Mouse (Mus musculus) urinary bladder, postnatal 14 days (tissue): ENCODE results near the gene Xndc1.
A peak's percentile ranks its signal among the peaks of the same experiment; 100 is the strongest.
"Not testable (repeated sequence)": the region's sequence is repeated elsewhere in the genome, so short reads cannot be mapped to it uniquely, and the experiment has no call there.

ENCODE experiments used
- DNase-seq: peaks from one replicate; pipeline ENCODE4 v3.0.0; 2021; ENCODE audit warnings: low spot score

Gene Xndc1

DNA sequence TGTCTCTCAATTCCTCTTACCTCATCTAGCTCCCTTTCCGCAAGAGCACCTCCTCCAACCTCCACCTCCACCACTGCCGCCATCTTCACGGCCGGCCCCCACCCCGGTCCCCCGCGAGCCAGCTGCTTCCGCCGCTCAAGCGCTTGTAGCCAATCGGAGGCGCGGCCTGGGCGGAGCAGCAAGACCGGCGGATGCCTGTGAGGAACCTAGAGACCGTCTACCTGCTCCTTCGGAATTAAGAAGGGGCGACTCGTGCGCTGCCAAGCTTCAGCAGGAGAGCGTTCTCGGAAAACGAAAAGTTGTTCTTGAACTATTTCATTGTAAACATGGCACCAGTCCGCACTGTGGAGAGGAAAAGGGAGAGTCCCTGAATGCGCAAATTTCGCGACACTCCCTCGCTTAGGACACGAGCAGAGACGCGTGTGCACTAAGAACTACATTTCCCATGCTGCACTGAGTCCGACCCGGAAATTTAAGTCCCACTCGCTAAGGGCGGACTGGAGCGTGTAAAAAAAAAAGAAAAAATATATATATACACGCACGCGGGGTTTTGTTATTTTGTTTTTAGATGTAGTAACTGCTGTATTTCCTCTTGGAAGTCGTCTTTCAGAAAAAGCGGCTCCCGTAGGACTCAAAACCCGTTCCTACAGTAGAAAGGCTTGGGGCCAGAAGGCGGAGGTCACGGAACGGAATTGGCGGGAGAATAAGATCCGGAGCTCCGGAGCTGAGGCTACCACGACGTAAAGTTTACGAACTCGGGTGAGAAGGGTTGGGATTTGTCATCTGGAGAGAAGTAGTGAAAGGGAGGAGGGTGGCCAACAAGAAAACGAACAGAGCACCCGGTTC is at the start of gene Xndc1, which contains the start of the genes Rnf121 and Xntrpc:
TSS of gene Xndc1 (plus strand) at position 466 of the 846 bp plus-strand sequence.
TSS of gene Rnf121 (minus strand) at position 424 of the 846 bp plus-strand sequence.
TSS of gene Xntrpc (plus strand) at position 668 of the 846 bp plus-strand sequence.
- peak; percentile 93 for DNase-seq

DNA sequence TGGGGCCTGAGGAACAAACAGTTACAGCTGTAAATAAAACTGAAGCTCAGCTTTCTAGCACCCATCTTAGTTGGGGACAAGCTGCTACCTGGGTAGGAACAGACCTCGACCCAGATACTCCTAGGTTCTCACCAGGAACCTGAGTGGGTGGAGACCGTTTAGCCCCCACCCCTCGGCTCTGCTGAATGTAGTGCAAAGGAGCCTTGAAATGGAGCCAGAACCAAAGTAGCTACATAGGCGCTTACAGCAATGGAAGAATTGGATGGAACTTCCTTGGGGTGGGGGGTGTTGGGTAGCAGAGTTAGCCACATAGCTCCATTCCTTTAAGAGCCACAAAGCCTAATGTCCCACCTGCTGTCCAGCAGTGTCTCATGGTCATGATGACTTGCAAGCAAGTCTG is 48.4 kb upstream of the Xndc1 start:
- no peak for DNase-seq

DNA sequence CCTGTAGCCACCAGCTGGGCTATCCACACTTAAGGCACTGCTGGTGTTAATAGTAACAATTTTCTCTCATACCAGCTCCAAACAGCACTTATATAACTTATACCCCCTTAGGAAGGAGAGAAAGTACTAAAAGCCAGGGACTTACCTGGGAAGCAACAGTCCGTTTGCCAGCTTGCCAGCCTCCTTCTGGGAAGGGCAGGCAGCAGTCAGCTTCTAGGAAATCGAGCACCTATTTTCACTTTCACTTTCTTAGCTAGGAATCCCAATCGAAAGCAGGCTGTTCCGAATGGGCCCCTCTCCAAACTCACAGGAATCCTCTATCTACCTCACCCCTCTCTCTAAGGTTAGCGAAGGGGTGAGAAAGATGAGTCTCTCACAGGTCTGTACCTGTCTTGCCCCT is 47.9 kb upstream of the Xndc1 start:
- no peak for DNase-seq

DNA sequence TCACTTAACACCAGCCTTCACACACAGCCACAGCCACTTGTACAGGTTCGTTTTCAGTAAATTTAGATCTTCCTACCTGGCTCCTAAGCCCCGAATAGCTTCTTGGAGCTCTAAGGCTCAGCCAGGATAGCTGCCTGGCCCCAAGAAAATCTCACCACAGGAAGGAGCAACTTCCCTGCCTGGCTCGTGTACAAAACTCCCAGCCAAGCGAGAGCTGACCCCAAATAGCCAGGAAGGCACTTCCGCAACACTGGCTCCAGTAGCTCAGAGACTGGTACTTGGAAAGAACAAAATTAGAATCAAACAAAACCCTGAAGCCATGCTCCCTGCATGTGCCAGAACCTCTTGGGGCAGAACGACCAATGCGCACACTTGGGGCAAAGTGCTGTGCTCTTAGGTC is 47.3 kb upstream of the Xndc1 start:
- DNase-seq, result no peak

DNA sequence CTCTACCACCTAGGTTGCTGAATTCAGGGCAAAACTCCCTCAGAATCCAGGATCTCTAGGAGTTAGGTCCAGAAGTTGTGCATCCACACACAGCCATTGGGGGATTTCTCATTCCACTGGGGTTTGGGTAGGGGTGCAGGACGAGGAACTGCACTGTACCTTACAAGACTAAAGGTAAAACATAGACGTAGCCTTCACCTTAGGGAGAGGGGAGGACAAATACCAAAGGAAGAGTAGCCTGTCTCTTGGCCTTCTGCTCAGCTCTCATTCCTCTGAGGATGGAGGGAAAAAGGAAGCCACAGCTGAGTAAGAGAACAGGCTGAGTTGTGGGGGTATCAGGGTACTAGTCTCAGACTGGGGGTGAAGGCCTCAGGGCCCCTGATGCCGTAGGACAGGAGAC is 46.7 kb upstream of the Xndc1 start, which contains the start of gene Il18bp:
TSS of gene Il18bp (minus strand) at position 101 of the 400 bp plus-strand sequence.
- DNase-seq, result no peak

DNA sequence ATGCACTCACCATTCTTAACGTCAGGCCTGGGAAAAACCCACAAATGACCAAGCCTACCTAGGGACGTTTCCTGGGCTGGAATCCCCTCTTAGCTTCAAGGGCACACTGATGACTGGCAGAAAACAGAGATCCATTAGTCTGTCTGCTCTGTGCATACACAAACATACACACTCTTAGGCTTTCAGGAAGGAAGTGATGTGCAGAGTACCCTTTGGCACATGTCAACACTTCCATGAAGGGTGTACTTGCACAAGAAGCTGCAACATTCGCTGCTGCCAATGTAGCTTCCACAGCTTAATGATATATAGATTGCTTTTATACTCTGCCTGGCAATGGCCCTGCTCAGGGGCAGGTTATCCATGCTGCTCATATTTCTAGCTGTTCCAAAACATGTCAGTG is 45.9 kb upstream of the Xndc1 start:
- no peak for DNase-seq

DNA sequence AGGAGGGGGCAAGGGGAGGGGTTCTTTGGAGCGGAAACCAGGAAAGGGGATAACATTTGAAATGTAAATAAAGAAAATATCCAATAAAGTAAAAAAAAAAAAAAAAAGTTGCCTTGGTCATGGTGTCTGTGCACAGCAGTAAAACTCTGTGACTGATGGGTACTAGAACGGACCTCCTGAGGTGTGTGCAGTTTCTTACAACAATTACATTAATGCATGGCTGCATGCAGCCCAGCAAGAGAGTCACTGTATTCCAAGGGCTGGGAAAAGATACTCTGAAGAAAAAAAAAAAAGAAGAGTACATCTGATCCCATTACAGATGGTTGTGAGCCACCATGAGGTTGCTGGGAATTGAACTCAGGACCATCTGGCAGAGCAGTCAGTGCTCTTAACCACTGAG is 44.4 kb upstream of the Xndc1 start:
- DNase-seq, result not testable (repeated sequence)

DNA sequence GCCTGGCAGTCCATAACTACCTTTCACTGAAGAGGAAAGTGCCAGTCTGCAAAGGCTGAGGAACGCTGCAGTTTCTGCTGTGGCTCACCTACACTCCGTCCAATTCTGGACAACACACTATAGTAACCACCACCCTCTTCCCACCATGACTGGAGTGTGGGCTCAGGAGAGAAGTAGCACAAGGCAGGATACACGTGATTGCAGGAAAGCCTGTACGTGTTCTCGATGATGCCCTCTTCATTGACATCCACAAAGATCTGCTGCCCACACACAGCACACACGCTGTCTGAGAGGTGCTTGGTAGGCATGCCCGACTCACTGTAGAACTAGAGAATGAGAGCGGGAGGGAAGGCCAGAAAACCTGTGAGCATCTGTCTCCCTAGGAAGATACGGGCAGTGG is 41.5 kb upstream of the Xndc1 start:
- no peak for DNase-seq

DNA sequence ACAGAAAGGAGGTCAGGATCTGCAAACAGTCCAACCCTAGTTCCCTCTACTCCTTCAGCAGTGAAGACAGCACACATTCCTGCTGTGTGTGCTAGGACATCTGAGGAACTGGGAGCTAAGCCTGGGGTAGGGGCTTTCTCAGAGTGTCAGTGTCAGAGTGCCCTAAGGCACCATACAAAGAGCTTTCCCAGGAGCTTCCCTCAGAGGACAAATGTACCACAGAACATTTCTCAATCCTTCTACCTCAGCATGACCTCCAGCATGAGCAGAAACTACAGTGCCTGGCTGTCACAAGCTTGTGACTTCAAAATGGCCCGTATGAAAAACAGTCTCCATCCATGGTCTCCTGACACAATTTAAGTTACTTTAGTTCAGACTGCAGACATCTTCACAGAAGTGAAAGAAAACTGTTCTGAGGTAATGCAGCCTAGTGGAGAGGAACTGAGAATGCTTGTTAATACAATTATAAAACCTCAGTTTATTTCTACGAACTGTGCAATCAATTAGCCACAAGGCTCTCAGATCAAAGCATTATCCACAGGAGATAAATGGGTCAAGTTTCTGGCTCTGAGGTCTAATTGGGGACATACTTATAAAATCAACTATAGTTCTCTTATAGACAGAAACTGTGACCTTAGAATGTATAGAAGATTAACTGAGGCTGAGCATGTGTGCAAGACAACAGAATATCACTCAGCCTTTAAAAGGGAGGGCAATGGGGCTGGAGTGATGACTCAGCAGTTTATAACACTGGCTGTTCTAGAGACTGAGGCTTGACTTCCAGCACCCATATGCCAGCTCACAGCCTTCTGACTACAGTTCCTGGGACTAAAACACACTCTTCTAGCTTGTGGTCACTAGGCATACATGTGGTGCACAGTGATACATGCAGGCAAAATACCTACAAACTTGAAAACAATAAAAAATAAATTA is 39.9 kb upstream of the Xndc1 start:
- no peak for DNase-seq

DNA sequence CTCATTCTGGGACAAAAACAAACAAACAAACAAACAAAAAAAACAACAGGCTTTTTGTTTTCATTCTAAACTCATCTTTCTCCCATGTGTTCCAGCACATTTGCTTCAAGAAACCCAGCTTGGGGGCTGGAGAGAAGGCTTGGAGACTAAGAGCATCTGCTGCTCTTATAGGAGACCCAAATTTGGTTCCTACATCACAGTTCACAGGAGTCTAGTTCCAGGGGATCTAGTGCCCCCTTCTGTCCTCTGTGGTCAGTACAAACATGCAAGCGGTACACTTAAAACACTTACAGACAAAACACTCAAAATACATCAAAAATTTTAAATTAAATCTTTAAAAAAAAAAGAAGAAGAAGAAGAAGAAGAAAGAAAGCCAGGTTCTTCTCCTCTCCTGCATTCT is 30.4 kb upstream of the Xndc1 start:
- DNase-seq, result no peak

DNA sequence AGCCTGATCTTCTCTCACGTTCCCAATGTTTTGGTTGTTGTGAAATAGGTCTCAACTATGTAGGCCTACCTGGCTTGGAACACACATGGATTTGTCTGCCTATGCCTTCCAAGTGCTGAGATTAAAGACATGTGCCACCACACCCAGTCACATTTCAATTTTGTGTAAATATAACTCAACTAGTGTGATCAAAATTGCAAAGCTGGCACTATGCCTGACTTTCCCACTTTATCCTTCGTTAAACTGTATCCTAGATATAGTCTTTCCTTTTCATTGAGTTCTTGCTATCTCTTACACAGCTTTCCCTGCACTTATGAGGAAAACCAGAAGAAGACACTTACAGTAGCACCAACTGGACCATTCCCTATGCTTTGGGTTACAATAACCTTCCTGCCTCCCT is 29.8 kb upstream of the Xndc1 start:
- DNase-seq, result no peak

DNA sequence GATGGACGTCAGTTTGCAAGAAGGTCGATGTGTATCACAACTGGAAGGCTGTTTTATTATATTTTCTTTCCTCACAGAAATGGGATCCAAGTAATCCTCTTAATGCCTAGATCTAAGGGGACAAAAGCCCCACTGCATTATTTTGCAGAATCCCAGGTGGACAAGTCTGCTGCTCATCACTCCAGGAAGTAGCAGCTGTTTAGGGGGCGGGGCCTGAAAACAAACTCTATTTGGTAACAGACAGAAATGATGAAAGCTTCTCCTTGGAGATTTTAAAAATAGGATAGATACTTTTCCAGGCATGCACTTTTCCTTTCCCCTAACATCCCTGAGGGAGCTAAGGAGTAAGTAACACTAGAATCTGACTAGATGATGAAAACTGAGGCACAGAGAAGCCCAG is 28.0 kb upstream of the Xndc1 start:
- DNase-seq, result no peak

DNA sequence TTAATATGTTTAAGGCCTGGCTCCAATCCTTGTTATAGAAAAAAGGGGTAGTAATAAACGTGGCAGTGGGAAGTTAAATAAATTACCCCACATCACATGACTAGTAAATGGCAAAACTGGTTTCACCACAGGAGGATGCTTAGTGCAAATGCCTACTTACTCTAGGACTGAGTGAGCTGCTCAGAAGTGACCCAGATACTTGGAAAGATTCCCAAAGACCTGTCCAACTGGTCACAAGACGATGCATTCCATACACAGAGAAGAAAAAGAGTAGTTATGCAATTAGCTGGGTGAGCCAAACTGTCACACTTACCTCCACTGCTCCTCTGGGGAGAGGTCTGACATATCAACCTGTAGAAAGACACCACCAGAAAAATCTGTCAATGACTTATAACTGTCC is 23.0 kb upstream of the Xndc1 start:
- DNase-seq, result peak; percentile 24

DNA sequence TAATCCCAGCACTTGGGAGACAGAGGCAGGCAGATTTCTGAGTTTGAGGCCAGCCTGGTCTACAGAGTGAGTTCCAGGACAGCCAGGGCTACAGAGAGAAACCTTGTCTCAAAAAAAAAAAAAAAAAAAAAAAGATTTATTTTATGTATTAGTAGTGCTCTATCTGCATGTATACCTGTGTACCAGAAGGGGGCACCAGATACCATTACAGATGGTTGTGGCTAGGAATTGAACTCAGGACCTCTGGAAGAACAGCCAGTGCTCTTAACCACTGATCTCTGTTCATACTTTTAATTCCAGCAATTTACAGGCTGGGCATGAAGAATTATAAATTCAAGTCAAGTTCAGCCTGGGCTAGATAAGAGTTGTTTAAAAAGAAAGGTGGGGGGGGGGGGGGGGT is 16.8 kb upstream of the Xndc1 start:
- DNase-seq, result not testable (repeated sequence)

DNA sequence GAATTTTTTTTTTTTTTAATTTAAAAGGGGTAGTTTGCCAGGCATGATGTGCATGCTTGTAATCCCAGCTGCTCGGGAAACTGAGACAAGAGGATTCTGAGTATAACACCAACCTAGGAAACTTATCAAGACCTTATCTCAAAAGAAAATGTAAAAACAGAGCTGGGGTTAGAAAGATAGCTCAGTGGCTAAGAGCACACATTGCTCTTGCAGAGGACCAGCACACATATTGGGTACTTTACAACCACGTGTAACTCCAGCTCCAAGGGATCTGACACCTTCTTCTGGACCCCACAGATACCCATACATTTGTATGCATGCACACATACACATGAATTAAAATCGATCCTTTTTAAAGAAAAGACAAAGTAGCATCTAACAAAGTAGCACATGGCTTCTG is 4.0 kb upstream of the Xndc1 start:
- no peak for DNase-seq

DNA sequence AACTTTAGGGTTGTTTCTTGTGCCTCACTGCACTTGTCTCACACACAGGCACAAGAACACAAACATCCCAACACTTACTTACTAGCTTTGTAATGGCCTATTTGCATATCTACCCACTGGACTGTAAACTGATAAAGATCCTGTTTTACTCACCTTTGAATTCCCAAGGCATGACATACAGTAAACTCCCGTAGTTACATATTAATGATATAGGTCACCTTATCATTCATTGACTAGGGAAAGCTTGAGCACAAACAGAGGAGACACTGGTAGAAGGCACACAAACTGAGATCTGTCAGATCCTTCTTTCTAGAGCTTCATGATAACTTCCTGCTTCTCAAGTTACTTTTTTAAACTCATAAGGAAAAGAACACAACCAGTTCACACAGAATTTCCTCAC is 3.1 kb upstream of the Xndc1 start:
- no peak for DNase-seq

DNA sequence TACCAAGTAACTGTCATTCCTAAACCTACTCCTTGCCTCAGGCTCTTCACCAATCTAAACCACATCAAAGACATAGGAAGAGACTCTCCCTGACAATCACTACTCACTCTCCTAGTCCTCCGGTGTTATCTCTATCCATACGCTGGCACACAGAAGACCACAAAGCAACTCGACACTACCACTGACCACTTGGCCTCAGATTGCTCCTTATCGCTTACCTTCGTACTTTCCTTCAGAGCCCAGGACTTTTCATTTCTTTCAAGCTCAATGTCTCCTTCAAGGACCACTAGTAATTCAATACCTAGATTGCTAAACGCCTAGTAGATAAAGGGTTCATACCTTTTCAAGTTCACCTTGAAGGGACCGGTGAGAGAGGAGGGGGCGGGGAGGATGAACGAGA is 1.4 kb upstream of the Xndc1 start:
- DNase-seq, result no peak

DNA sequence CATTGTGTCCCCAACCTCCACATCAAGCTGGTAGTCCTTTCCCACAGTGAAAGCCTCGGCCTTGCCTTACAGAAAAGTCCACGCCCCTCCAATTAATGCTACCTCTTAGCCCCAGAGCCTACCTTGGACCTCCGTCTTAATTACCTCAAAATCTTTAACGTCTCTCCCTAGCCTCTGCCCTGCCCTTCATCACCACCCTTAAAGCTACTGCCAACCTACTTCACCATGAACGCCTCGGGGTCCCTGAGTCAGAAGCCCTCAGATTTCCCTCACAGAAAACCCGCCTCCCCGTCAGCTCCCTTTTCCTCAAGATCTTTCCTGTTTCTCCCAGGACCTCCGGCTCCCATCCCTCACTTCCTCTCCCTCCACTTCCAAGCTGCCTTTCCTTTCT is 661 bp upstream of the Xndc1 start:
- no peak for DNase-seq

DNA sequence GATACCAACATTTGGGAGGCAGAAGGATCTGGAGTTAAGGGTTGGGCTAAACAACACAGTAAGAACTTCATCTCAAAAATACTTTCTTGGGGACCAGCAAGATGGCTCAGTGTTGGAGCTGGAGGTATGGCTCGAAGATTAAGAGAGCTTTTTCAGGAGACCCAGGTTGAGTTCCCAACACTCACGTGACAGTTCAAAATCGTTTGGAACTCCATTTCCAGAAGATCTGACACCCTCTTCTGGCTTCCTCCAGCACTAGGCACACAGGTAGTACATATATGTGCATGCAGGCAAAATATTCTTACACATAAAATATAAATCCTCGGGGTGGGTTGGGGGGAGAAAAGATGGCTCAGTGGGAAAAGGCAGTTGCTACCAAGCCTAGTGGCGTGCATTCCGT is 1.1 kb downstream of the Xndc1 start:
- no peak for DNase-seq

DNA sequence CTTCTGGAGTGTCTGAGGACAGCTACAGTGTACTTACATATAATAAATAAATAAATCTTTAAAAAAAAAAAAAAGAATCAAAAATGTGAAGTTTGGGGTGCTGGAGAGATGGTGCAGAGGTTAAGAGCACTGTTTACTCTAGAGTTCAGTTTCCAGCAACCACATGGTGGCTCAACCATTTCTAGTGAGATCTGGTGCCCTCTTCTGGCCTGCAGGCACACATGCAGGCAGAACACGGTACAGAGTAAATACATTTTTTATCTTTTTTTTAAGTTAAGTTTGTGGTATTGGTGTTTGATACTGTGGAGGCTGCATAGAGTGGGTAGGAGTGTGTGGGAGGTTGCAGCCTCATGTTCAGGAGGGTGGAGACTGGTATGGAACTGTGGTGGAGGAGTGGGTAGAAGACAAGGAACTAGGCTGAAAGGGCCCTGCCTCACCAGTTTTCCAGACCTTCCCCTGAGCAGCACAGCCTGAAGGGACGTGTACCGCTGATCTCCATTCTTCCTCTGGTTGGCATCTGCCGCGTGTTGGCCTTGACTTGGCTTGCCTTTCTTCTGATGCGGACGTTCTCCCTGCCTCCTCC is 11.5 kb downstream of the Xndc1 start:
- no peak for DNase-seq

DNA sequence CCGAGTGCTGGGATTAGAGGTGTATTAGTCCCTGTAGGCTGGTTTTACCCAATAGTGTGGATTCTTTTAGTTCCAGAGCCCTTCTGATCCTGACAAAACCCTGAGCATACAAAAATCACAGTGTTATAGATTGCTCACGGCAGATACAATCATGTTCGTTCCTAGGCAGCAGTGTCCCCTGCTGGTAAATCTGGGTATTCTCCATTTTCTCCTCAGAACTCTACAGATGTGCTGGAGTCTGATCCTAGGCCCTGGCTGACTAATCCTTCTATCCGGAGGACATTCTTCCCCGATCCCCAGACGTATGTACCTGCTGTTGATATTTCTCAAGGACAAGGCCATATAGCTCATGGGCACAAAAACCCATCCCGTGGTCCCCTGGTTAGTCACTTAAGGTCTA is 13.2 kb downstream of the Xndc1 start:
- peak; percentile 41 for DNase-seq

DNA sequence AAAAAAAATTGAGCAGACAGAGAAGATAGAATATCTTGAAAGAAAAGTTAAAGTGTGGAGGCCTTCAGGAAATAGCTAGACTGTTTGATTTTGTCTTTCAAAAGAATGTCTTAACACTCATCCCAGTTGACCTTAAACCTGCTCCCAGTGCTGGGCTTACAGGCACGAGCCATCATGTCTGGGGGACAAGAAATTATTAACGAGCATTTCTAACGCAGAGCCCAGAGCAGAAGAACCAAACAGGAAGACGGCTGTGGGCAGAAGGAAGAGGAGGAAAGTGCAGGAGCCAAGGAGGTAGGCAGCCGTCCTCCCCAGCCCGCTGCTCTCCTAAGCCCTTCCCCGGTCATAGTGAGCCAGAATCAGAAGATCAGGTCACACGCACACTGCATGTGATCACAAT is 15.0 kb downstream of the Xndc1 start:
- no peak for DNase-seq

DNA sequence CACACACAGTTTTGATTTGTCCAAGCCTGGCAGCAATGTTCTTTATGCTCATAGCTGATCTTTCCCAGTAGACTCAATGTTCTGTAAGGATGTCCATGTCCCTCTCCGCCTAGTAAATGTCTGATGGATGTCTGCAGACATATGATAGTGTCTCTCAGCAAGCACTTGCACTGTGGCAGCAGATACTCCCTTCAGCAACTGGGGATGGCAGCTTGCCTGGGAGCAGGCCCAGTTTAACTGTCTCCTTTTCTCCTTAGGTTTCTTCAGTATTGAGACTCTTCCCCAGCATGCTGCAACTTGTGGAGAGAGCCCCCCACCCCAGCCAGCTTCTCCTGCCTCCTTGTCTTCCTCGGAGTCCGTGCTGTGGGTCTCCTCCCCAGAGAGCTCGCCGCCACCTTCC is 16.5 kb downstream of the Xndc1 start:
- no peak for DNase-seq
